Mouse (Mus musculus): ENCODE results near the gene Kcnq1.

The Kcnq1 gene

GRCm38 (mm10) chr7:143313572-143314319 lies 207.6 kb downstream of the Kcnq1 start:
- no peak for DNase-seq (ENCODE audit: low read depth, low spot score)

- no peak for DNase-seq (ENCODE audit: low read depth, low spot score)
Observed at GRCm38 (mm10) chr7:143318512-143318911, 212.3 kb downstream of the Kcnq1 start.

- DNase-seq (ENCODE audit: low read depth, low spot score) = no peak
Observed at GRCm38 (mm10) chr7:143320367-143320766, 214.2 kb downstream of the Kcnq1 start.

GRCm38 (mm10) chr7:143325051-143325450 lies 218.9 kb downstream of the Kcnq1 start:
- DNase-seq (ENCODE audit: low read depth, low spot score) = no peak

GRCm38 (mm10) chr7:143328185-143328915 lies 222.2 kb downstream of the Kcnq1 start:
- DNase-seq (ENCODE audit: low read depth, low spot score) = no peak

- no peak for DNase-seq (ENCODE audit: low read depth, low spot score)
Observed at GRCm38 (mm10) chr7:143329110-143329810, 223.1 kb downstream of the Kcnq1 start.

- no peak for DNase-seq (ENCODE audit: low read depth, low spot score)
Observed at GRCm38 (mm10) chr7:143333040-143333439, 226.9 kb downstream of the Kcnq1 start.

- no peak for DNase-seq (ENCODE audit: low read depth, low spot score)
Observed at GRCm38 (mm10) chr7:143333604-143334003, 227.4 kb downstream of the Kcnq1 start.

GRCm38 (mm10) chr7:143338690-143339089 lies 232.5 kb downstream of the Kcnq1 start:
- DNase-seq (ENCODE audit: low read depth, low spot score) = no peak

GRCm38 (mm10) chr7:143340601-143341281 lies 234.6 kb downstream of the Kcnq1 start:
- DNase-seq (ENCODE audit: low read depth, low spot score) = no peak

GRCm38 (mm10) chr7:143341301-143341980 lies 235.3 kb downstream of the Kcnq1 start:
- DNase-seq (ENCODE audit: low read depth, low spot score) = no peak

GRCm38 (mm10) chr7:143343781-143344306 lies 237.7 kb downstream of the Kcnq1 start:
- DNase-seq (ENCODE audit: low read depth, low spot score) = no peak

GRCm38 (mm10) chr7:143349287-143349686 lies 243.1 kb downstream of the Kcnq1 start:
- no peak for DNase-seq (ENCODE audit: low read depth, low spot score)

- DNase-seq (ENCODE audit: low read depth, low spot score) = no peak
Observed at GRCm38 (mm10) chr7:143349848-143350247, 243.7 kb downstream of the Kcnq1 start.

GRCm38 (mm10) chr7:143355831-143356230 lies 249.7 kb downstream of the Kcnq1 start:
- no peak for DNase-seq (ENCODE audit: low read depth, low spot score)

GRCm38 (mm10) chr7:143357109-143357508 lies 250.9 kb downstream of the Kcnq1 start:
- DNase-seq (ENCODE audit: low read depth, low spot score) = no peak

GRCm38 (mm10) chr7:143357831-143358230 lies 251.7 kb downstream of the Kcnq1 start:
- no peak for DNase-seq (ENCODE audit: low read depth, low spot score)

- no peak for DNase-seq (ENCODE audit: low read depth, low spot score)
Observed at GRCm38 (mm10) chr7:143359762-143360161, 253.6 kb downstream of the Kcnq1 start.

GRCm38 (mm10) chr7:143360776-143361175 lies 254.6 kb downstream of the Kcnq1 start:
- no peak for DNase-seq (ENCODE audit: low read depth, low spot score)

GRCm38 (mm10) chr7:143364092-143364832 lies 258.1 kb downstream of the Kcnq1 start:
- no peak for DNase-seq (ENCODE audit: low read depth, low spot score)
